Mouse (Mus musculus) kidney, adult 2 months (tissue): ENCODE results near the gene Lca5l. TPM values are rescaled to one million over a fixed set of nuclear protein-coding genes. Genes with fewer than 3 reads are reported as not detected.
A peak's percentile ranks its signal among the peaks of the same experiment; 100 is the strongest.

Source experiments
- DNase-seq: peaks from one replicate; pipeline ENCODE4 v3.0.0; 2021
- H3K27ac ChIP-seq: fragments of 200-500 bp; 2 replicates; pipeline ENCODE4 v1.5.1; 2012; ENCODE audit warnings: low read depth, low read length, control low read depth, inconsistent platforms; ENCODE audit not compliant: insufficient read depth
- H3K27me3 ChIP-seq: fragments of 200-500 bp; replicated peaks from 2 replicates; pipeline ENCODE4 v1.6.1; 2012; ENCODE audit warnings: mild to moderate bottlenecking, moderate library complexity, low read length, inconsistent platforms; ENCODE audit not compliant: control insufficient read depth, insufficient read depth
- H3K36me3 ChIP-seq: fragments of 200-500 bp; 2 replicates; pipeline ENCODE4 v1.6.1; 2012; ENCODE audit warnings: mild to moderate bottlenecking, moderate library complexity, low read length, inconsistent platforms; ENCODE audit not compliant: control insufficient read depth, insufficient read depth
- H3K4me1 ChIP-seq: fragments of 200-500 bp; 2 replicates; pipeline ENCODE4 v1.6.1; 2011; ENCODE audit warnings: low read length; ENCODE audit not compliant: control insufficient read depth, insufficient read depth
- H3K4me3 ChIP-seq: fragments of 200-500 bp; 2 replicates; pipeline ENCODE4 v1.5.1; 2011; ENCODE audit warnings: mild to moderate bottlenecking, low read depth, low read length, control low read depth; ENCODE audit not compliant: insufficient read depth
- CTCF ChIP-seq: fragments of 200-500 bp; conservative IDR thresholded peaks from 2 replicates; pipeline ENCODE4 v1.5.1; 2011; ENCODE audit warnings: low read depth, mild to moderate bottlenecking, control low read depth, low read length, moderate library complexity, mixed read lengths; ENCODE audit not compliant: insufficient read depth, insufficient read length
- POLR2A ChIP-seq: fragments of 200-500 bp; IDR thresholded peaks from one replicate; pipeline ENCODE4 v1.6.1; 2011; ENCODE audit warnings: low read depth, low read length, control low read depth
- WGBS: fragments of 180-500 bp; shearing (Covaris S2); methylation state at CpG from one replicate; pipeline ENCODE4 v1.1.7; 2018; 5-methylcytosine and 5-hydroxymethylcytosine counted together
- polyA plus RNA-seq: library from polyadenylated mRNA; depleted of rRNA; stranded (reverse); fragments of >200 nt; gene quantifications from 2 replicates; pipeline ENCODE4 v1.2.3, GENCODE M21; 2012; rRNA removed

Gene Lca5l
- polyA plus RNA-seq = 0.39 and 0.47 TPM in 2 replicates

GRCm38 (mm10) chr16:96191531-96192506 is at the start of gene Lca5l:
Lca5l (minus strand) TSS chr16:96192271.
- Histone ChIP-seq H3K27me3 (no peaks in the 10 kb centered on the region), H3K4me1 (no peaks in the 10 kb centered on the region), H3K27ac (peak within 1 kb of the TSS; percentile 88), H3K4me3 (peak within 1 kb of the TSS; percentile 96), H3K36me3 (no peaks in the 10 kb centered on the region)
- DNase-seq = peak; percentile 100
- TF ChIP-seq CTCF = no peak
- no peak for TF ChIP-seq POLR2A
- under 1% methylated on average over 77 of the region's 77 CpGs for WGBS

- WGBS = 72% methylated on average over 17 of the region's 17 CpGs
- Histone ChIP-seq H3K27me3 (no peaks in the 10 kb centered on the region), H3K4me3 (no peak within 1 kb of the TSS), H3K36me3 (no peaks in the 10 kb centered on the region), H3K4me1 (no peaks in the 10 kb centered on the region), H3K27ac (no peak within 1 kb of the TSS)
- DNase-seq = no peak
- TF ChIP-seq POLR2A = no peak
- no peak for TF ChIP-seq CTCF
Observed at GRCm38 (mm10) chr16:96235366-96235970, 43.4 kb upstream of the Lca5l start, which contains the start of gene B3galt5. B3galt5 (plus strand) TSS chr16:96235801.

GRCm38 (mm10) chr16:96233996-96234395 is 41.9 kb upstream of the Lca5l start:
- no peaks in the 10 kb centered on the region for H3K27me3 ChIP-seq
- WGBS = 92% methylated on average over 8 of the region's 8 CpGs

GRCm38 (mm10) chr16:96231974-96232373 is 39.9 kb upstream of the Lca5l start:
- Histone ChIP-seq H3K27me3 (no peaks in the 10 kb centered on the region), H3K4me1 (no peaks in the 10 kb centered on the region), H3K36me3 (no peaks in the 10 kb centered on the region), H3K27ac (no peak overlapping the region), H3K4me3 (no peak overlapping the region)
- TF ChIP-seq POLR2A (no peak), CTCF (no peak)
- WGBS = 88% methylated on average over 8 of the region's 8 CpGs
- no peak for DNase-seq

More at GRCm38 (mm10) chr16:96233996-96234395, 41.9 kb upstream of the Lca5l start:
- Histone ChIP-seq H3K4me3 (no peak overlapping the region), H3K4me1 (no peaks in the 10 kb centered on the region), H3K36me3 (no peaks in the 10 kb centered on the region), H3K27ac (no peak overlapping the region)
- DNase-seq = no peak
- TF ChIP-seq POLR2A (no peak), CTCF (no peak)

- no peaks in the 10 kb centered on the region for H3K4me1 ChIP-seq
- no peaks in the 10 kb centered on the region for H3K36me3 ChIP-seq
- DNase-seq = no peak
- no peaks in the 10 kb centered on the region for H3K27me3 ChIP-seq
- TF ChIP-seq POLR2A = no peak
- no peak for TF ChIP-seq CTCF
- WGBS = 95% methylated on average over 4 of the region's 4 CpGs
- no peak overlapping the region for H3K4me3 ChIP-seq
- no peak overlapping the region for H3K27ac ChIP-seq
Observed at GRCm38 (mm10) chr16:96231251-96231650, 39.2 kb upstream of the Lca5l start.

GRCm38 (mm10) chr16:96230411-96230810 is 38.3 kb upstream of the Lca5l start:
- 28% methylated on average over 11 of the region's 11 CpGs for WGBS
- peak; percentile 79 for DNase-seq

GRCm38 (mm10) chr16:96229044-96229555 is 37.0 kb upstream of the Lca5l start:
- no peak overlapping the region for H3K4me3 ChIP-seq
- TF ChIP-seq POLR2A (no peak), CTCF (no peak)
- no peaks in the 10 kb centered on the region for H3K36me3 ChIP-seq
- H3K4me1 ChIP-seq = no peaks in the 10 kb centered on the region
- H3K27me3 ChIP-seq = no peaks in the 10 kb centered on the region
- no peak for DNase-seq
- H3K27ac ChIP-seq = no peak overlapping the region
- 68% methylated on average over 8 of the region's 8 CpGs for WGBS

More at GRCm38 (mm10) chr16:96230411-96230810, 38.3 kb upstream of the Lca5l start:
- no peaks in the 10 kb centered on the region for H3K27me3 ChIP-seq
- no peak overlapping the region for H3K4me3 ChIP-seq
- H3K36me3 ChIP-seq = no peaks in the 10 kb centered on the region
- TF ChIP-seq CTCF = peak; percentile 95
- TF ChIP-seq POLR2A = no peak
- H3K4me1 ChIP-seq = no peaks in the 10 kb centered on the region
- H3K27ac ChIP-seq = no peak overlapping the region
